Mouse (Mus musculus): ENCODE results near the gene Twnk. TPM values are rescaled to one million over a fixed set of nuclear protein-coding genes. Genes with fewer than 3 reads are reported as not detected.
"Not testable (repeated sequence)": the region's sequence is repeated elsewhere in the genome, so short reads cannot be mapped to it uniquely, and the experiment has no call there.

Gene Twnk
- polyA plus RNA-seq, 2 experiments: 4.3 to 8.0 TPM

GRCm38 (mm10) chr19:45032570-45033332 lies 27.3 kb downstream of the Twnk start:
- Histone ChIP-seq H3K9me3 (ENCODE audit: control insufficient read depth, low read length) (no peaks in the 10 kb centered on the region), H3K9ac (replicated peaks) (no peak overlapping the region), H3K27me3 (ENCODE audit: control insufficient read depth, insufficient read depth, low read length) (no peaks in the 10 kb centered on the region), H3K27ac (no peak overlapping the region), H3K4me2 (ENCODE audit: low read depth) (no peak overlapping the region), H3K4me3 (ENCODE audit: insufficient read depth in 1 of 2, low read depth in 2 of 2, low read length in 2 of 2) (no peak overlapping the region), H3K4me1 (replicated peaks; ENCODE audit: control insufficient read depth in 2 of 2, insufficient read depth in 2 of 2, low read length in 1 of 2) (peaks cover 0 to 2% of the 10 kb centered on the region in 2 experiments; a peak in 1 of 4 replicates), H3K36me3 (replicated peaks; ENCODE audit: control insufficient read depth, insufficient read depth, low read depth) (no peaks in the 10 kb centered on the region)
- DNase-seq (ENCODE audit: low read depth in 3 of 3, low spot score in 3 of 3): no peak
- TF ChIP-seq EP300 (IDR thresholded peaks at IDR 0.05; ENCODE audit: low read depth): no peak
- peak; percentile 45 for TF ChIP-seq CTCF (IDR thresholded peaks at IDR 0.05; ENCODE audit: low read depth)
- 51% methylated on average over 17 of the region's 17 CpGs for WGBS (ENCODE audit: insufficient replicate concordance)
- no peak for ATAC-seq (ENCODE audit: insufficient read depth)

GRCm38 (mm10) chr19:45036867-45037266 lies 31.4 kb downstream of the Twnk start:
- no peak overlapping the region for H3K9ac ChIP-seq (replicated peaks)
- ATAC-seq (ENCODE audit: insufficient read depth): 0 out of 2 replicates have a peak, but pooled peaks have one; percentile 19
- TF ChIP-seq EP300 (IDR thresholded peaks at IDR 0.05; ENCODE audit: low read depth) (no peak), CTCF (IDR thresholded peaks at IDR 0.05; ENCODE audit: low read depth) (peak; percentile 88)
- H3K4me1 ChIP-seq (replicated peaks; ENCODE audit: control insufficient read depth in 2 of 2, insufficient read depth in 2 of 2, low read length in 1 of 2): no peaks in the 10 kb centered on the region
- H3K4me3 ChIP-seq (ENCODE audit: insufficient read depth in 1 of 2, low read depth in 2 of 2, low read length in 2 of 2): no peak overlapping the region
- H3K4me2 ChIP-seq (ENCODE audit: low read depth): no peak overlapping the region
- H3K9me3 ChIP-seq (ENCODE audit: control insufficient read depth, low read length): no peaks in the 10 kb centered on the region
- no peak overlapping the region for H3K27ac ChIP-seq
- H3K27me3 ChIP-seq (ENCODE audit: control insufficient read depth, insufficient read depth, low read length): peaks cover 2% of the 10 kb centered on the region
- no peak for DNase-seq (ENCODE audit: low read depth in 3 of 3, low spot score in 3 of 3)
- WGBS (ENCODE audit: insufficient replicate concordance): 25% methylated on average over 16 of the region's 16 CpGs
- no peaks in the 10 kb centered on the region for H3K36me3 ChIP-seq (replicated peaks; ENCODE audit: control insufficient read depth, insufficient read depth, low read depth)

- not testable (repeated sequence) for H3K9ac ChIP-seq (replicated peaks); H3K9me3 ChIP-seq (ENCODE audit: control insufficient read depth, low read length); DNase-seq (ENCODE audit: low read depth in 3 of 3, low spot score in 3 of 3); H3K27me3 ChIP-seq (ENCODE audit: control insufficient read depth, insufficient read depth, low read length); H3K27ac ChIP-seq; H3K4me2 ChIP-seq (ENCODE audit: low read depth); ATAC-seq (ENCODE audit: insufficient read depth); H3K36me3 ChIP-seq (replicated peaks; ENCODE audit: control insufficient read depth, insufficient read depth, low read depth); H3K4me3 ChIP-seq (ENCODE audit: insufficient read depth in 1 of 2, low read depth in 2 of 2, low read length in 2 of 2); H3K4me1 ChIP-seq (replicated peaks; ENCODE audit: control insufficient read depth in 2 of 2, insufficient read depth in 2 of 2, low read length in 1 of 2)
- 73% methylated on average over 7 of the region's 7 CpGs for WGBS (ENCODE audit: insufficient replicate concordance)
Observed at GRCm38 (mm10) chr19:45038198-45038597, 32.7 kb downstream of the Twnk start.

- no peaks in the 10 kb centered on the region for H3K9me3 ChIP-seq (ENCODE audit: control insufficient read depth, low read length)
- H3K36me3 ChIP-seq (replicated peaks; ENCODE audit: control insufficient read depth, insufficient read depth, low read depth): no peaks in the 10 kb centered on the region
- no peaks in the 10 kb centered on the region for H3K4me1 ChIP-seq (replicated peaks; ENCODE audit: control insufficient read depth in 2 of 2, insufficient read depth in 2 of 2, low read length in 1 of 2)
- 33% methylated on average over 13 of the region's 13 CpGs for WGBS (ENCODE audit: insufficient replicate concordance)
- TF ChIP-seq EP300 (IDR thresholded peaks at IDR 0.05; ENCODE audit: low read depth) (no peak), CTCF (IDR thresholded peaks at IDR 0.05; ENCODE audit: low read depth) (no peak)
- H3K4me2 ChIP-seq (ENCODE audit: low read depth): no peak overlapping the region
- H3K4me3 ChIP-seq (ENCODE audit: insufficient read depth in 1 of 2, low read depth in 2 of 2, low read length in 2 of 2): no peak overlapping the region
- DNase-seq (ENCODE audit: low read depth in 3 of 3, low spot score in 3 of 3): no peak
- no peak for ATAC-seq (ENCODE audit: insufficient read depth)
- H3K27me3 ChIP-seq (ENCODE audit: control insufficient read depth, insufficient read depth, low read length): peaks cover 14% of the 10 kb centered on the region
- no peak overlapping the region for H3K9ac ChIP-seq (replicated peaks)
- H3K27ac ChIP-seq: no peak overlapping the region
Observed at GRCm38 (mm10) chr19:45040214-45040613, 34.8 kb downstream of the Twnk start.

- Histone ChIP-seq H3K27me3 (ENCODE audit: control insufficient read depth, insufficient read depth, low read length) (peaks cover 25% of the 10 kb centered on the region), H3K4me1 (replicated peaks; ENCODE audit: control insufficient read depth in 2 of 2, insufficient read depth in 2 of 2, low read length in 1 of 2) (peaks cover 0 to 19% of the 10 kb centered on the region in 2 experiments; a peak in 2 of 4 replicates), H3K9ac (replicated peaks) (no peak overlapping the region), H3K4me2 (ENCODE audit: low read depth) (no peak overlapping the region), H3K36me3 (replicated peaks; ENCODE audit: control insufficient read depth, insufficient read depth, low read depth) (no peaks in the 10 kb centered on the region), H3K27ac (no peak overlapping the region), H3K9me3 (ENCODE audit: control insufficient read depth, low read length) (no peaks in the 10 kb centered on the region), H3K4me3 (ENCODE audit: insufficient read depth in 1 of 2, low read depth in 2 of 2, low read length in 2 of 2) (no peak overlapping the region)
- TF ChIP-seq CTCF (IDR thresholded peaks at IDR 0.05; ENCODE audit: low read depth) (no peak), EP300 (IDR thresholded peaks at IDR 0.05; ENCODE audit: low read depth) (no peak)
- WGBS (ENCODE audit: insufficient replicate concordance): 53% methylated on average over 11 of the region's 11 CpGs
- no peak for ATAC-seq (ENCODE audit: insufficient read depth)
- no peak for DNase-seq (ENCODE audit: low read depth in 3 of 3, low spot score in 3 of 3)
Observed at GRCm38 (mm10) chr19:45044389-45044927, 39.0 kb downstream of the Twnk start.

Data from liver, embryonic 14.5 days (tissue).